Mouse (Mus musculus) heart, embryonic 16.5 days (tissue): ENCODE measurements around the gene Gm13305. TPM values are rescaled to one million over a fixed set of nuclear protein-coding genes. Genes with fewer than 3 reads are reported as not detected.

Experiments
- polyA plus RNA-seq: library from polyadenylated mRNA; unstranded; fragments of >200 nt; fragmentation: Nextera tagmentation; extraction: Ambion mirVana; gene quantifications from 2 replicates; pipeline ENCODE4 v1.2.1, GENCODE M21; 2015

Gene Gm13305
- polyA plus RNA-seq, 1 experiment from 2014 or later: 1.5 TPM

Other genes starting within 250 kb of the Gm13305 start
- 1.9 and 2.4 TPM in 2 replicates for gene Gm20878, start 227.0 kb downstream of the Gm13305 start, polyA plus RNA-seq
- gene Fam205a4, start 202.5 kb downstream of the Gm13305 start, polyA plus RNA-seq: 0.07 and 0.10 TPM in 2 replicates
- 0.15 TPM in 1 of 2 replicates, not detected in the other for gene Gm21093, start 133.9 kb downstream of the Gm13305 start, polyA plus RNA-seq
- not detected in 2 replicates for gene Gm3893, start 77.4 kb downstream of the Gm13305 start, polyA plus RNA-seq
- gene Gm13304, start 53.8 kb downstream of the Gm13305 start, polyA plus RNA-seq: 5.6 and 8.8 TPM in 2 replicates
- not detected in 2 replicates for gene Gm13306, start 15.2 kb downstream of the Gm13305 start, polyA plus RNA-seq
- not detected in 2 replicates for gene Gm10600, start 72.0 kb upstream of the Gm13305 start, polyA plus RNA-seq
- gene Ccl21b, start 87.2 kb upstream of the Gm13305 start, polyA plus RNA-seq: not detected in 2 replicates
- not detected in 2 replicates for gene Gm21953, start 125.7 kb upstream of the Gm13305 start, polyA plus RNA-seq
- not detected in 2 replicates for gene Fam205a3, start 149.7 kb upstream of the Gm13305 start, polyA plus RNA-seq